Mouse (Mus musculus): ENCODE results near the gene Metap2.

DNA sequence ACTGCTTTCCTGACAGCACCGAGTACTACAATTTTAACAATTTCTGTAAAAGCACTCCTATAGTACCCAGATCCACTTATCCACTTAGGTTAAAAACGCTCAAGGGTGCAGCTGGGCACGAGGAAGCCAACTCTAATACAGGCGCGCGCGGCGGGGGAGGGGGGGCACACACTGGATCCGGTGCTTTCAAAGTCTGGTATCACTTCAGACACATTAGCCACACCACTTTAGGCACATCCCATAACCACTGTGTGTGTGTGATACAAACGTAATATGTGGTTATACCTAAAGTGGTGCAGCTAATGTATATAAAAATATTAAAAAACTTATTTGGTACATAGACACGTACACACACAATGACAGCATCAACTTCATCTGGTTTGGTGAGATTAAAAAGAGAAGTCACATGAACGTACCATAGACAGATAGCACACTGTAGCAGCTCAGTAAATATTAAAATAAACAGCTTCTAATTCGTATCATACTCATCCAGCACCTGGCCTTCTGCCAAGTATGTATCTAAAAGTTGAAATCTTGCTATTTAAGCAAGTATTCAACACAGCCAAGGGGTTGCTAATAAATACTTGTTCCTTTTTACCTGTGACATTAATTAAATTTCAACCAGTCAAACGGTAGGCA, 10.9 kb downstream of the Metap2 start:
- no peak for TF ChIP-seq CTCF (IDR thresholded peaks at IDR 0.05; ENCODE audit: control insufficient read depth, insufficient read depth, insufficient read length)
- TF ChIP-seq MAX (IDR thresholded peaks at IDR 0.05): no peak
- no peak for TF ChIP-seq CEBPB (IDR thresholded peaks at IDR 0.05; ENCODE audit: low read depth)
- no peak for TF ChIP-seq USF1 (IDR thresholded peaks at IDR 0.05; ENCODE audit: low read depth)

Data from C2C12 (cell line).